Mouse (Mus musculus): ENCODE results near the gene Mum1. TPM values are rescaled to one million over a fixed set of nuclear protein-coding genes. Genes with fewer than 3 reads are reported as not detected.
"Not testable (repeated sequence)": the region's sequence is repeated elsewhere in the genome, so short reads cannot be mapped to it uniquely, and the experiment has no call there.

Gene Mum1
- polyA plus RNA-seq, 1 experiment from 2014 or later = 35.0 TPM

DNA sequence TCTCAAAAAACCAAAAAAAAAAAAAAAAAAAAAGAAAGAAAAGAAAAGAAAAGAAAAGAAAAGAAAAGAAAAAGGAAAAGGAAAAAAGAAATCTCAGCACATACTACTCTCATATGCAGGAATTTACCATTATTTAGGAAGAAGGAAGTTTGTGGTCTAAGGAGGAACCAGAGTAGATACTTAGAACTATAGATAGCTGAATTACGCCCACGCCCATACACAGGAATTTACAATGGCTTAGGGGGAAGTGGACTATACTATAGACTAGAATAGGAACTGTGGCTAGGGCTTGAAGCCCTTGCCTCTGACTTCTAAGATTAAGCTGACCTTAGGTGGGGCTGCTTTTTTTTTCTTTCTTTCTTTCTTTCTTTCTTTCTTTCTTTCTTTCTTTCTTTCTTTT lies 3.1 kb upstream of the Mum1 start:
- H3K36me3 ChIP-seq (ENCODE audit: control insufficient read depth, insufficient read depth, low read length); H3K9ac ChIP-seq (replicated peaks; ENCODE audit: low read depth, low read length); H3K27ac ChIP-seq (ENCODE audit: low read depth, low read length); ATAC-seq (ENCODE audit: low read depth); H3K9me3 ChIP-seq (ENCODE audit: control insufficient read depth, low read length); H3K4me2 ChIP-seq (ENCODE audit: low read depth, low read length); H3K4me3 ChIP-seq (ENCODE audit: low read depth, low read length); H3K27me3 ChIP-seq (ENCODE audit: control insufficient read depth, insufficient read depth, low read length): not testable (repeated sequence)
- peaks cover 12% of the 10 kb centered on the region for H3K4me1 ChIP-seq (ENCODE audit: control insufficient read depth, insufficient read depth, low read length)
- WGBS = 80% methylated on average over 2 of the region's 2 CpGs

DNA sequence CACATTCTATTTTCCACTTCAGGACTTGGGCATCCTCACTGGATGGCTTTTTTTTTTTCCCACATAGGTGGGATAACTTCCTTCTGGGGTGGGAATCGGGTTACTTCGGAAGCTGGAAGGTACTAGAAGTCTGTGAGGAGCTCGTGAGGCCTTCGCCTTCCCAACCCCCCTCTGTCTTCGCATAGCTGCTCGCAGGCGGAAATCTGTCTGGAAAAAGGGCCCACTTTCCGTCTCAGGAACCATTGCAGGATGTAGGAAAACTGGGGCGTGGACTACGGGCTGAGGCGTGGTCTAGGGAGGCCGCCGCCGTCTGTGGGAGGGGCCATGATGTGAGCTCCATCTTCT lies 191 bp upstream of the Mum1 start:
- Histone ChIP-seq H3K4me3 (ENCODE audit: low read depth, low read length) (peak overlapping the region; percentile 75), H3K27me3 (ENCODE audit: control insufficient read depth, insufficient read depth, low read length) (no peaks in the 10 kb centered on the region), H3K36me3 (ENCODE audit: control insufficient read depth, insufficient read depth, low read length) (no peaks in the 10 kb centered on the region), H3K4me2 (ENCODE audit: low read depth, low read length) (peak overlapping the region; percentile 91), H3K9ac (replicated peaks; ENCODE audit: low read depth, low read length) (0 out of 2 replicates have a peak overlapping the region, but pooled peaks have one; percentile 93), H3K9me3 (ENCODE audit: control insufficient read depth, low read length) (no peaks in the 10 kb centered on the region), H3K4me1 (ENCODE audit: control insufficient read depth, insufficient read depth, low read length) (peaks cover 29% of the 10 kb centered on the region), H3K27ac (ENCODE audit: low read depth, low read length) (peak overlapping the region; percentile 94)
- 0% methylated on average over 14 of the region's 14 CpGs for WGBS
- ATAC-seq (ENCODE audit: low read depth) = no peak

GRCm38 (mm10) chr10:80227166-80227539 lies 919 bp downstream of the Mum1 start:
- Histone ChIP-seq H3K27me3 (ENCODE audit: control insufficient read depth, insufficient read depth, low read length) (no peaks in the 10 kb centered on the region), H3K4me3 (ENCODE audit: low read depth, low read length) (peak overlapping the region; percentile 75), H3K27ac (ENCODE audit: low read depth, low read length) (peak overlapping the region; percentile 94), H3K4me1 (ENCODE audit: control insufficient read depth, insufficient read depth, low read length) (peaks cover 29% of the 10 kb centered on the region), H3K36me3 (ENCODE audit: control insufficient read depth, insufficient read depth, low read length) (peaks cover 7% of the 10 kb centered on the region), H3K9ac (replicated peaks; ENCODE audit: low read depth, low read length) (peak overlapping the region; percentile 93), H3K4me2 (ENCODE audit: low read depth, low read length) (peak overlapping the region; percentile 91), H3K9me3 (ENCODE audit: control insufficient read depth, low read length) (no peaks in the 10 kb centered on the region)
- WGBS = 9% methylated on average over 10 of the region's 10 CpGs
- ATAC-seq (ENCODE audit: low read depth) = no peak; the same call in 1 of the 2 replicates

DNA sequence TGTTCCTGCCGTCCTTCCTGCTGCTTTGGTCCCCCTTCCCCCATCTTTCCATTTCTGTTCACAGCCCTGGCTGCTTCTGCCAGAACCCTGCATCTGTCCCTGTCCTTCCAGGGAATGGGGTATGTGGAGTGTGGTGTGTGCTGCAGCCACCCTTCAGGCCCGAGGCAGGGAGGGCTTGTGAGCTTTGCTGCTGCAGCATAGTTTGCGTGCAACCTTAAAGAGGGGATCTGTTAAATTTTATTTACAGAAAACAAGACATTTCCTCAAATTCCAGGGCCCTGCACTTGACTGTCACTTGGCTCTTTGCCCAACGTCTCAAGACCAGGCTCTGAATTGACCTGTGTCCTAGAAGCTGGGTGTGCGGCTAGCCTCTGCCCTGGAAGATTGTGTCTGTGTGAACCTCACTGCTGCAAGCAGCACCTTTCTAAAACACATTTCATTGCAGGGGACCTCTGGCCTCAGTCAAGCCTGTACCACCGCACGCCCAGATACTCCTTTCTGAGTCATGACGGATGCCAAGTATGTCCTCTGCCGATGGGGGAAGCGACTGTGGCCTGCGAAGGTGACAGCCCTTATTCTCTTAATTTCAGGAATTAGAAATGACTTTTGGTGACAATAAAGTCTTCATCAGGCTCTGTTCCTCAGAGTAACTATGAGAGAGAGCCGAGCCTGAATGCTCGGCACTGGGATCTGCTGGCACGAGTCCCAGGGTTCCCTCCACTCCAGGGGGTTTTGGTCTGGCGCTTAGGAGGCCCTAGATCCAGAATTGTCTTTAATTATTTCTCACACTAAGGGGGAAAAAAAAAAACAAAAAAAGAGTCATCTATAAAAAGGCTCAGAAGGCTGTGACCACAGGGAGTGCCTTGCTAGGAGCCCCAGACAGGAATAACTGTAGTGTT lies 1.9 kb downstream of the Mum1 start:
- peak overlapping the region; percentile 93; the same call in 1 of the 2 replicates for H3K9ac ChIP-seq (replicated peaks; ENCODE audit: low read depth, low read length)
- peak overlapping the region; percentile 75 for H3K4me3 ChIP-seq (ENCODE audit: low read depth, low read length)
- H3K4me2 ChIP-seq (ENCODE audit: low read depth, low read length) = peak overlapping the region; percentile 91
- H3K27ac ChIP-seq (ENCODE audit: low read depth, low read length) = peak overlapping the region; percentile 94
- H3K4me1 ChIP-seq (ENCODE audit: control insufficient read depth, insufficient read depth, low read length) = peaks cover 31% of the 10 kb centered on the region
- ATAC-seq (ENCODE audit: low read depth) = no peak
- H3K36me3 ChIP-seq (ENCODE audit: control insufficient read depth, insufficient read depth, low read length) = peaks cover 16% of the 10 kb centered on the region
- H3K27me3 ChIP-seq (ENCODE audit: control insufficient read depth, insufficient read depth, low read length) = no peaks in the 10 kb centered on the region
- 44% methylated on average over 15 of the region's 15 CpGs for WGBS
- H3K9me3 ChIP-seq (ENCODE audit: control insufficient read depth, low read length) = no peaks in the 10 kb centered on the region

GRCm38 (mm10) chr10:80236145-80236825 lies 10.1 kb downstream of the Mum1 start:
- 0 out of 2 replicates have a peak, but pooled peaks cover 3% of the 10 kb centered on the region for H3K4me1 ChIP-seq (ENCODE audit: control insufficient read depth, insufficient read depth, low read length)
- no peak overlapping the region for H3K4me2 ChIP-seq (ENCODE audit: low read depth, low read length)
- WGBS = 97% methylated on average over 13 of the region's 13 CpGs
- H3K27ac ChIP-seq (ENCODE audit: low read depth, low read length) = no peak overlapping the region
- no peak overlapping the region for H3K9ac ChIP-seq (replicated peaks; ENCODE audit: low read depth, low read length)
- H3K27me3 ChIP-seq (ENCODE audit: control insufficient read depth, insufficient read depth, low read length) = no peaks in the 10 kb centered on the region
- no peak overlapping the region for H3K4me3 ChIP-seq (ENCODE audit: low read depth, low read length)
- peaks cover 52% of the 10 kb centered on the region for H3K36me3 ChIP-seq (ENCODE audit: control insufficient read depth, insufficient read depth, low read length)
- H3K9me3 ChIP-seq (ENCODE audit: control insufficient read depth, low read length) = no peaks in the 10 kb centered on the region
- no peak for ATAC-seq (ENCODE audit: low read depth)

DNA sequence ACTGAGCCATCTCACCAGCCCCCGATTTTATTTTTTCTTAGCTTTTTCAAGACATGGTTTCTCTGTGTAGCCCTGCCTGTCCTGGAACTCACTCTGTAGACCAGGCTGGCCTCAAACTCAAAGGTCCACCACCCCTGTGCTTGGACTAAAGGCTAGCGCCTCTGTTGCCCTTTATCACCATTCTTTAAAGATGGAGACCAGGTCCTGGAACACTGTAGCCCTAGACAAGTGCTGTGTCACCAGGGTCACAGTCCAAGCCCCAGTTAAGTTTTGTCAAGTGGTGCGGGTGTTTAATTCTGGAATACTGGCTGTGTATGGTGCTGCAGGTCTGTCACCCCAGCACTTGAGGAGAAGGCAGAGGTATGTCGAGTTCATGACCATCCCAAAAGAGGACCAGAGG lies 10.8 kb downstream of the Mum1 start:
- H3K27me3 ChIP-seq (ENCODE audit: control insufficient read depth, insufficient read depth, low read length) = no peaks in the 10 kb centered on the region
- no peak for ATAC-seq (ENCODE audit: low read depth)
- WGBS = 91% methylated on average over 4 of the region's 4 CpGs
- peaks cover 52% of the 10 kb centered on the region for H3K36me3 ChIP-seq (ENCODE audit: control insufficient read depth, insufficient read depth, low read length)
- H3K9ac ChIP-seq (replicated peaks; ENCODE audit: low read depth, low read length) = no peak overlapping the region
- H3K4me3 ChIP-seq (ENCODE audit: low read depth, low read length) = no peak overlapping the region
- no peak overlapping the region for H3K27ac ChIP-seq (ENCODE audit: low read depth, low read length)
- H3K4me2 ChIP-seq (ENCODE audit: low read depth, low read length) = no peak overlapping the region
- H3K9me3 ChIP-seq (ENCODE audit: control insufficient read depth, low read length) = no peaks in the 10 kb centered on the region
- 0 out of 2 replicates have a peak, but pooled peaks cover 3% of the 10 kb centered on the region for H3K4me1 ChIP-seq (ENCODE audit: control insufficient read depth, insufficient read depth, low read length)

- H3K4me1 ChIP-seq (ENCODE audit: control insufficient read depth, insufficient read depth, low read length) = no peaks in the 10 kb centered on the region
- ATAC-seq (ENCODE audit: low read depth) = no peak
- whole genome bisulfite sequencing = 96% methylated on average over 3 of the region's 3 CpGs
- H3K9ac ChIP-seq (replicated peaks; ENCODE audit: low read depth, low read length) = no peak overlapping the region
- peaks cover 54% of the 10 kb centered on the region for H3K36me3 ChIP-seq (ENCODE audit: control insufficient read depth, insufficient read depth, low read length)
- no peaks in the 10 kb centered on the region for H3K27me3 ChIP-seq (ENCODE audit: control insufficient read depth, insufficient read depth, low read length)
- H3K4me3 ChIP-seq (ENCODE audit: low read depth, low read length) = no peak overlapping the region
- H3K4me2 ChIP-seq (ENCODE audit: low read depth, low read length) = no peak overlapping the region
- H3K9me3 ChIP-seq (ENCODE audit: control insufficient read depth, low read length) = no peaks in the 10 kb centered on the region
- no peak overlapping the region for H3K27ac ChIP-seq (ENCODE audit: low read depth, low read length)
Observed at GRCm38 (mm10) chr10:80238306-80238705, 12.1 kb downstream of the Mum1 start.

DNA sequence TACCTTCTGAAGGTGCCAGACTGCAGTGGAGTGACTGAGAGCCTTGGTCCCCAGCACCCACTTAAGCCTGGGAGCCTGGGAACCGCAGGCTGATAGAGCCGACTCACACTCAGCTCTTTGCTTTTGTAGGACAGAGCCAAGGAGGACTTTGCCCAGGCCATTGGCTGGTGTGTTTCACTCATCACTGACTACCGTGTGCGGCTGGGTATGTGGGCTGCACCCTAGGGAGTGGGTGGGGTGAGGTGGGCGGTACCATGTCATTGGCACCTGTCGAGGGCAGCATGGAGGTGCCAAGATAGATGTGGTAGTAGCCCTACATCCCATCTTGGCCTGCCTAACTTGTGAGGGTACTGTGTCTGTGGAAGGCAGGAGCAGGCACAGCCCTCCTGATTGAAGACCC lies 13.6 kb downstream of the Mum1 start:
- Histone ChIP-seq H3K4me2 (ENCODE audit: low read depth, low read length) (no peak overlapping the region), H3K4me1 (ENCODE audit: control insufficient read depth, insufficient read depth, low read length) (no peaks in the 10 kb centered on the region), H3K4me3 (ENCODE audit: low read depth, low read length) (no peak overlapping the region), H3K9me3 (ENCODE audit: control insufficient read depth, low read length) (no peaks in the 10 kb centered on the region), H3K27ac (ENCODE audit: low read depth, low read length) (no peak overlapping the region), H3K9ac (replicated peaks; ENCODE audit: low read depth, low read length) (no peak overlapping the region), H3K27me3 (ENCODE audit: control insufficient read depth, insufficient read depth, low read length) (no peaks in the 10 kb centered on the region), H3K36me3 (ENCODE audit: control insufficient read depth, insufficient read depth, low read length) (peaks cover 60% of the 10 kb centered on the region)
- WGBS = 91% methylated on average over 6 of the region's 6 CpGs
- ATAC-seq (ENCODE audit: low read depth) = no peak

- Histone ChIP-seq H3K4me3 (ENCODE audit: low read depth, low read length) (no peak overlapping the region), H3K4me1 (ENCODE audit: control insufficient read depth, insufficient read depth, low read length) (no peaks in the 10 kb centered on the region), H3K36me3 (ENCODE audit: control insufficient read depth, insufficient read depth, low read length) (peaks cover 51% of the 10 kb centered on the region), H3K9ac (replicated peaks; ENCODE audit: low read depth, low read length) (no peak overlapping the region), H3K9me3 (ENCODE audit: control insufficient read depth, low read length) (no peaks in the 10 kb centered on the region), H3K4me2 (ENCODE audit: low read depth, low read length) (no peak overlapping the region), H3K27me3 (ENCODE audit: control insufficient read depth, insufficient read depth, low read length) (no peaks in the 10 kb centered on the region), H3K27ac (ENCODE audit: low read depth, low read length) (no peak overlapping the region)
- ATAC-seq (ENCODE audit: low read depth) = no peak
- WGBS = 74% methylated on average over 9 of the region's 9 CpGs
Observed at GRCm38 (mm10) chr10:80242088-80242487, 15.9 kb downstream of the Mum1 start.
